Mouse (Mus musculus) liver, embryonic 14.5 days (tissue): ENCODE results near the gene Rag1.

Source experiments
- CTCF ChIP-seq: IDR thresholded peaks from 2 replicates; pipeline ENCODE4 v1.5.1; 2016; ENCODE audit warnings: antibody characterized with exemption, low read depth, control low read depth
- EP300 ChIP-seq: IDR thresholded peaks from 2 replicates; pipeline ENCODE4 v1.6.1; 2016; ENCODE audit warnings: antibody characterized with exemption, low read depth

GRCm38 (mm10) chr2:101639840-101640350, 9.4 kb downstream of the Rag1 start:
- no peak for TF ChIP-seq CTCF
- TF ChIP-seq EP300, result no peak
